Comparison of ENCODE assay signal across 7 mouse cellular contexts in genomic region chr7:118593567-118594407, GRCm38 (mm10). TPM values are rescaled to one million over a fixed set of nuclear protein-coding genes. Genes with fewer than 3 reads are reported as not detected.
A peak's percentile ranks its signal among the peaks of the same experiment; 100 is the strongest.
DNase-seq lines count a peak whose midpoint lies in the region; ATAC-seq and TF ChIP-seq lines count a peak whose summit lies in the region.

No protein-coding gene starts in this region.

- no peak for TF ChIP-seq CTCF in midbrain, postnatal 0 days (IDR thresholded peaks at IDR 0.05)

- peak overlapping the region; percentile 93 for H3K27ac ChIP-seq in hindbrain, embryonic 10.5 days
- H3K27ac ChIP-seq in midbrain, postnatal 0 days (ENCODE audit: low read depth, low read length), result peak overlapping the region; percentile 67

- H3K36me3 ChIP-seq in hindbrain, embryonic 10.5 days, result no peaks in the 10 kb centered on the region
- no peaks in the 10 kb centered on the region for H3K36me3 ChIP-seq in midbrain, postnatal 0 days (ENCODE audit: insufficient read depth, low read length)

- peaks cover 32% of the 10 kb centered on the region for H3K27me3 ChIP-seq in hindbrain, embryonic 10.5 days (ENCODE audit: insufficient read depth, poor library complexity, severe bottlenecking)
- peaks cover 15% of the 10 kb centered on the region for H3K27me3 ChIP-seq in midbrain, postnatal 0 days (ENCODE audit: insufficient read depth, low read length)

- no peak overlapping the region; the same call in 1 of the 2 replicates for H3K4me2 ChIP-seq in midbrain, postnatal 0 days (ENCODE audit: low read depth, low read length, poor library complexity, severe bottlenecking)

- peak; percentile 36 for DNase-seq in NIH3T3 (ENCODE audit: low read depth)
- peak; percentile 44 to 57 for DNase-seq in cerebellum, postnatal 14 days
- peak; percentile 93 for DNase-seq in hindbrain, embryonic 10.5 days (ENCODE audit: low spot score)
- peak; percentile 54 to 65 for DNase-seq in left cerebral cortex, postnatal 36 days (ENCODE audit: low spot score in 2 of 2)
- DNase-seq in midbrain, postnatal 0 days (ENCODE audit: low spot score), result peak; percentile 92
- DNase-seq in urinary bladder, postnatal 25 days (ENCODE audit: low spot score), result no peak

- peak; percentile 89 for ATAC-seq in midbrain, postnatal 0 days (ENCODE audit: low FRiP score)
- ATAC-seq in granulocyte monocyte progenitor cell, adult 5-6 weeks (replicated peaks; ENCODE audit: poor library complexity, severe bottlenecking), result no peak

- no peak overlapping the region for H3K9ac ChIP-seq in midbrain, postnatal 0 days (replicated peaks; ENCODE audit: low read length, poor library complexity, severe bottlenecking)

- WGBS in hindbrain, embryonic 10.5 days, result 3% methylated on average over 9 of the region's 9 CpGs
- WGBS in midbrain, postnatal 0 days, result 9% methylated on average over 9 of the region's 9 CpGs

- no peaks in the 10 kb centered on the region for H3K9me3 ChIP-seq in hindbrain, embryonic 10.5 days
- H3K9me3 ChIP-seq in midbrain, postnatal 0 days (ENCODE audit: low read length), result no peaks in the 10 kb centered on the region

- H3K4me3 ChIP-seq in hindbrain, embryonic 10.5 days, result peak overlapping the region; percentile 43
- H3K4me3 ChIP-seq in midbrain, postnatal 0 days (ENCODE audit: low read depth, low read length), result no peak overlapping the region

- H3K4me1 ChIP-seq in hindbrain, embryonic 10.5 days (replicated peaks), result peaks cover 63% of the 10 kb centered on the region
- peaks cover 13% of the 10 kb centered on the region for H3K4me1 ChIP-seq in midbrain, postnatal 0 days (ENCODE audit: insufficient read depth, low read length)

- intact Hi-C loops in left cerebral cortex, postnatal 36 days (cut with DNase I), result no loop called here

RNA-seq across cellular contexts. Expression of gene Tmc5, which starts 3.3 kb away (rescaled TPM):
- polyA plus RNA-seq in hindbrain, embryonic 10.5 days (2016; fragmentation: Nextera tagmentation; extraction: Ambion mirVana), result 0.22 and 0.51 TPM in 2 replicates
- under 1 TPM; 0.15 to 0.50 TPM for total RNA-seq in left cerebral cortex, postnatal 36 days (2021)
- 0.47 and 0.66 TPM in 2 replicates for total RNA-seq in midbrain, postnatal 0 days (2014; rRNA removed)
- 0.22 and 0.31 TPM in 2 replicates for polyA plus RNA-seq in midbrain, postnatal 0 days (2015; fragmentation: Nextera tagmentation; extraction: Ambion mirVana)
- total RNA-seq in granulocyte monocyte progenitor cell, adult 5-6 weeks (2014; fragmentation: Nextera tagmentation), result not detected in 2 replicates
- not detected in 2 replicates for total RNA-seq in granulocyte monocyte progenitor cell, adult 5-6 weeks (2017)

RNA-seq across cellular contexts. Expression of gene Tmc7, which starts 9.3 kb away (rescaled TPM):
- polyA plus RNA-seq in hindbrain, embryonic 10.5 days (2016; fragmentation: Nextera tagmentation; extraction: Ambion mirVana), result 8.4 and 8.6 TPM in 2 replicates
- 10 to 100 TPM; 15.2 to 19.5 TPM for total RNA-seq in left cerebral cortex, postnatal 36 days (2021)
- 11.5 and 13.5 TPM in 2 replicates for total RNA-seq in midbrain, postnatal 0 days (2014; rRNA removed)
- polyA plus RNA-seq in midbrain, postnatal 0 days (2015; fragmentation: Nextera tagmentation; extraction: Ambion mirVana), result 4.8 and 5.4 TPM in 2 replicates
- 0.37 and 0.62 TPM in 2 replicates for total RNA-seq in granulocyte monocyte progenitor cell, adult 5-6 weeks (2014; fragmentation: Nextera tagmentation)
- 0.10 TPM in 1 of 2 replicates, not detected in the other for total RNA-seq in granulocyte monocyte progenitor cell, adult 5-6 weeks (2017)
